Mouse (Mus musculus): ENCODE measurements around the gene Deaf1. TPM values are rescaled to one million over a fixed set of nuclear protein-coding genes. Genes with fewer than 3 reads are reported as not detected.
A peak's percentile ranks its signal among the peaks of the same experiment; 100 is the strongest.

Deaf1 gene
- total RNA-seq, 1 experiment from 2014 or later: 45.4 TPM

DNA sequence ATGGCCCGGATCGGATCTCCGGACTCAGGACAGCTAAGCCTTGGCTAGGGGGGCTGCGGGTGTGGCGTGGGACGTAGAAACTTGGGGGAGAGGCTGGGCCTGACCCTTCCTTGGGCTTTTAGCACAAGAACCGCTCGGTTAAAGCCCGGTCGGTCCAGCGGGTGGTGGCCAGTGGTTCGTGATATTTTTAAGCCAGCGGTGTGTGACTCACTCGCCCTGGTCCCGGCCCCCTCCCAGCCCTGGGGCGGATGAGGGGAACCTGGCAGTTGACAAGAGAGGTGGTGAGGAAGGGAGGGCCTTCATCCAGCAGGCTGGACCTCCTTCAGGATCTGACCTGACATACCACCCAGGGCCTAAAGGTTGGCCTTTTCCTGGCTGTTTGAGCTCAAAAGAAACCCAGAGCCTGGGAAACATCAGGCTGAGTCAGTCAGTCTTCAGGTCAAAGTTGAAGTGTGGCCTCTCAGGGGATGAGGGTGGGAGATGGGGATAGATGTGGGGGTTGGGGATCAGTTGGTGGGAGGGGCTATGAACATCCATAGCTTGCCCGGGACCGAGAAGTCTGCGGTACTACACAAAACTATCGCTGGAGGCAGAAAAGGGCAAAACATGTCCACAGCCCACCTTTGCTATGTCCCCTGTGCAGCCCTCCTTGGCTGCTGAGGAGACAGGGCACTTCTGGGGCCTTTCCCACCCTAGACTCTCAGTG, 11.9 kb upstream of the Deaf1 start:
- DNase-seq: no peak

DNA sequence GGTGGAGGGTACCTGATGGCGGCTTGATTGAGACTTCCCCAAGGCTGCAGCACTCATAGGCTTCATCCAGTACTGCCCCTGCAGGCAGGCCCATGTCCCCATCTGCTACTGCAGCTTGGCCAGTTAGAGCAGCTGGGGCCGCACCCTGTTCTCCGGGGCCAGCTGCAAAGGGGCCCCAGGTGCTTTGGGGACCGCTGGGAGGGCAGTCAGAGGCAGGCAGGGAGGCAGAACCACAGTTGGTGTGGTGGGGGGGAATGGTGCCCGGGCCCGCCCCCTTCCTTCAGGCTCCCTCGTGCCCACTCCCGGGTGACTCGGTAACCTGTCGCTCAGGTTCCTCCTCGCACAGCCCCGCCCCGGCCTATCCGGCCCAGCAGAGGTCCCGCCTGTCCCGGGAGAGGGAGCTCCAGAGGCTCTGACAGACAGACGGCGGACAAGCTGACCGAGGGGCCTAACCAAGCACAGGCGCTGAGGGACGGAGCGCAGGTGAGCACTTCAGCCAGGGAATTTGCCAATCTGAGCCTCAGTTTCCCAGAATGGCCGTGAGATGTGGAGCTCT, 11.2 kb upstream of the Deaf1 start, which contains the start of gene Eps8l2:
Gene Eps8l2, plus strand, starts transcription at position 305 of the 556 bp plus-strand sequence.
- no peak for DNase-seq

DNA sequence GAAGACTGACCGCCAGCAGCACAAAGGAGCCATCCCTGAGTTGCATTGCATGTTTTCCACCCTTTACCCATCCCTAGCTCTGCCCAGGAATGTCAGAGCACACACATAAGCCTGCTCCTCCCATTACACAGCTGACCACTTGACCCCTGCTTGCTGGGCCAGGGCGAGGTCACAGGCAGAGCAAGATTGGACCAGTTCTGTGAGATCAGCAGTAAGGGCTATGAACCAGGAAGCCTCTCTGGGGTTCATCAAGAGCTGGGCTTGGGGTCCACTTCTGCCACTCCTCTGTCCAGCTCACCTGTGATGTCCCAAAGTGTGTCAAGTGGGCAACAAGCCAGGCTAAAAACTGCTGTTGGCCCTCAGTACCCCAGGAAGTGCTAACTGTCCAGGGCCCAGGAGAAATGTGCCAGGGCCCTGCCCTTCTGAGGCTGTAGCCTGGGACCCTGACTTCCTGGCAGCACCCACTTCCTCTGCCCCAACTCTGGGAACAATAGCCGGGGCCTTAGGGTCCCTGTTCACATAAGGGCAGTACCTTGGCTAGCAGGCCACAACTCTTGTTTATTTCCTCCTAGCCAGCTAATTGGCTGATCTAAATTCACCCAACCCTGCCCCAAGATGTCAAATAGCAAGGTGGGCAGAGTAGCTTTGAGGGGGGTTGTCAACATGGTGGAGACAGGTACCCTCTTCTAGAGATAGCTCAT, 10.4 kb upstream of the Deaf1 start:
- no peak for DNase-seq

DNA sequence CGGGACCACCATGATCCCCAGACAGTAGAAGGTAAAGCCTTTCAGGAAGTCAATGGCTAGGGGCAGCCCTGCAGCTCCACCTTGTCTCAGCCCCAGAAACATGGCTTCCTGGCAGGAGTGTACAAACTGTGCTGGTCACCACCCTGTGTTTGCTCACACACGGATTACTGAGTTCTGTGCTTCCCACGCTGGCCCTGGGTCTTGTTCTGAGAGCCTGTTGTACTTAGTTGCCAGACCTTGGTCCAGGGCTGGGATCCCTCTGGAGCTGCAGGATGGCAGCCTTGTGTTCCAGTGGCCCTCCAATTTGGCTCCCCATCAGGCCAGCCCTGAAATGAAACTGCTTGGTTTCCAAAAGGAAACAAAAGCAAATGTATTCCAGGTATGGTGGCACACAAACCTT, 8.8 kb upstream of the Deaf1 start:
- DNase-seq: no peak

DNA sequence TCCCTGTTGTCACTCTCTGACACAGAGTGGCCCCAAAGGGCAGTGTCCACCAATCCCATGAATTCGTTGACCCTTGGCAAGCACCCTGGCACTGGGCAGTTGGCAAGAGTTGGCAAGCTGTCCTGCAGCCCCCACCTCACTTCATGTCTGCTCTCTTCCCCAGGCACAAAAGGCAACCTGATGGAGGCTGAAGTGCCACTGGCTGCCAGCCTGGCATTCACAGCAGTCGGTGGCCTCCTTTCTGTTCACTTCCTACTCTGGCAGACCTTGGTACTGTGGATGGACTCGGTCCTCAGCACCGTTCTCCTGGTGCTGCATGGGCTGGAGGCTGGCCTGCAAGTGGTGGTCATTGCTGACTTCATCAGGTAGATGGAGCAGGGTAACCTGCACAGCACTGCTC, 8.2 kb upstream of the Deaf1 start:
- DNase-seq: no peak

DNA sequence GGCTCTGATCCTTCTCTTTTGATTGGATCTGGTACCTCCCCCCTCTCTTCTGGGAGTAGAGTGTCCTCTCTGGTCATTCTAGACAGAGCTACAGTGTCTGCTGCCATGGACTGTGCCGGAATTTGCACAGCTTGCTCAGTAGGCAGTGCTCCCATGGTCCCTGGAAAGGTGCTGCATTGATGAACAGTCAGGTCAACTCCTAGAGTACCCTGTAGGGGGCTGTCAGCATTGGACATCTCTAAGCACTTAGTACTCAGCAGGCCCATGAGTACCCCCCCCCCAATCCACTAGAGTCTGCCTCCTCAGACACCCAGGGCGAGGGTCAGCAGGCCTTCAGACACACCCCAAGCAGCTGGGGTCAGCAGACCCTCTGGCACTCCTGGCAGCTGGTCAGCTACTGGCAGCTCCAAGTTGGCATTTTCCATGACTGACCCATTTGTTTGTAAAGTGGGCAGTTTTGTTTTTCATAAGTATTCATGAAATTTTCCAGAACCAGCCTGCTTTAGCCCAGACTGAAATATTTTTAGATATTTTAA, 7.6 kb upstream of the Deaf1 start:
- no peak for DNase-seq

DNA sequence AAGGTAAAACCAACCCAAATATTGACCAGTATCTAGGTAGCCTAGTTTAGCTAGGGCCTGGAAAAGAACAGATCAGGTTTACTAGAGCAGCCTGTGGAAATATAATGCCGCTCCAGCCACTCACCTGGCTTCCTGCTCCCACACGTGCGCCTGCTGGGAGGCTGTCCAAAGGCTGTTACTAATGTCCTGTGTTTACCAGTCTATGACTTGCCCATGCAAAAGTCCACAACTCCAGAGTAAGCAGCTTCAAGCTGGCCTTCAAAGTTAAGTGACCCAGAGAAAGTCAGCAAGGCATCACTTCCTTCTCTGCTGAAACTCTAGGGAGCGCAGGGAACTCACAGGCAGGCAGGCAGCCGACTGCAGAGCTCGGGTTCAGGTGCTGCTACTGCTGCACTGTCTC, 4.5 kb upstream of the Deaf1 start:
- DNase-seq: no peak

DNA sequence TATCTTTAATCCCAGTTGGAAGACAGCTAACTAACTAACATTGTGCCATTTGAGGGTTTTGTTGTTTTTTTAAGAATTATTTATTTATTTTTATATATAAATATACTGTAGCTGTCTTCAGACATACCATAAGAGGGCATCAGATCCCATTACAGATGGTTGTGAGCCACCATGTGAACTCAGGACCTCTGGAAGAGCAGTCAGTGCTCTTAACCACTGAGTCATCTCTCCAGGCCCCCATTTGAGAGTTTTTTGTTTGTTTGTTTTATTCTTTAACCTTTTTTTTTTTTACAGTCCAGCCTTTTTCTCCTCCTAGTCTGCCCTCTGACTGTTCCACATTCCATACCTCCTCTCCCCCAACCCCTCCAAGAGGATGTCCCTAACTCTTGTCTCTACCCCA, 3.2 kb upstream of the Deaf1 start:
- no peak for DNase-seq

DNA sequence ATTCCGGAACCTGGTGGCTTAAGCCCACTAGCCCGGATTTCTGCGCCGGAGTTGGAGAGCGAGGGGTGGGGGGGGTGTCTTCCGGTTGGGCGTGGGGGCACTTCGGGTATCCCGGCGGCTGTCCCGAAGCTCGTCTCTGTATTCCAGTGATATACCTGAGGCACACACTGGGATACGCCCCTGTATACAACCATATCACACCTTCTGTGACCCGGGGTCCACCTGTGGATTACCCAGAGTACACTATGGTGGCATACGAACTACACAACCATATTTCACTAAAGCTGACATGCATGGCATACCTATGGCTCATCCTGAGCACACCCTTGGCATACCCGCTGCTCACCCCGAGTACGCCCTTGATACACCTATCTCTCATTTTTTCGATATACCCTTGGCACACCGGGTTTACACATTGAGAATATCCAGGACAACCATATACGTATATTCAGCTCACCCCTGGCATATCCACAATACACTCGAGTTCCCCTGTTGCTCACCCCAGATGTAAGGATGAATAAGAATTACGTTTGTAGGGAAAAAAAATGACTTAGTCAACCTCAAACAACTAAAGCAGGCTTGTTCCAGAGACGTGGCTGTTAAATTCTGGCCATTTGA, 992 bp upstream of the Deaf1 start:
- DNase-seq: no peak

DNA sequence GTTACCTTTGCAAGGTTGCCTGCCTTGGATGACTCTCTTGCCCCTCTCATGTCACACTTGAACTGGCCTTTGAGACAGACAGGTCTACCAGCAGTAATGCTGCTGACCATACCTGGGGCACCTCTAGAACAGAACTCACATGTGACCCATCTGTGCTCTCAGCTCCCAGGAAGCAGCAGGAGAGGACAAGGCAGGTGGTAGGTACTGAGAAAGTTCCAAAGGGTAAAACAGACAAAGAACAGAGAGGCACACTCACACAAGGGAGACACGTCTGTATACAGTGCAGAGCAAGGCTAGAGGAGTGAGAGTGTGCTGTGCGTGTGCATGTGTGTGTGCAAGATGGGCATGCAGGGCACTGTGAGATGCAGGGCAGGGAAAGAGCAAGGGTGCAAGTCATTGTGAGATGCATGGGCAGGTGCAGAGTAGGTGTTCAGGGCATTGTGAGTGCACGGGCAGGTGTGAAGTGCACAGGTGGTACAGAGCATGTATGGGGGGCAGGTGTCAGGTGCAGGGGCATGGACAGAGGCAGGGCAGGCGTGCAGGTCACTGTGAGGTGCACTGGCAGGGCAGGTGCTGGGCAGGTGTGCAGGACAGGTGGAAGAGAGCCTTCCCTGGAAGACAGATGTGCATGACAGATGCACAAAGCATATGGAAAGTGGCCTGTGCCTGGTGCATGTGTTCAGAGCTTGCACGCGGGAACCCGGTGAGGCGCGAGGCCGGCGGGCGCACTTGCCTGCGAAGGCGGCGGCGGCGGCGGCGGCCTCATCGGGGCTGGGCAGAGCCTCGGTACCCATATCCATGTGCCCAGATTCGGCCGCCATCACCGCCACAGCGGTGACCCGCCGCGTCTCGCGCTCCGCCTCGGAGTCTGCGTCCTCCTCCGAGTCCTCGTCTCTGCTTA, 694 bp downstream of the Deaf1 start:
- DNase-seq: no peak

DNA sequence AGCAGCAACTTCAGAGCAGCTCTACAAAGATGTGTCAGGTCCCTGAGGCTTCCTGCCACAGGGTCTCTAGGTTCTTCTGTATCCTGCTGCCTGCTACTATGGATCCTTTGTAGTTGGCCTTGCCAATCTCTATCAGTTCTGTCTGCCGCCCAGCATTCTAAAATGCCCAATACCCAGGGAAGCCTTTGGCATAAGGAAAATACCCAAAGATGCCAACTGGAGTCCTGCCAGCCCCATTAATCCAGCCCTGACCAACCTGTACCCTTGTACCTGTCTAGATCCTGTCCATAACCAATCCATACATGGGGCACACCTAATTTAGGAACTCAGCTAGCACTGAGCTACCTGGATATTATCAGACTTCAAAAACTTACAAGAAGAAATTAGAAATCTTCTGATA, 2.8 kb downstream of the Deaf1 start:
- no peak for DNase-seq

DNA sequence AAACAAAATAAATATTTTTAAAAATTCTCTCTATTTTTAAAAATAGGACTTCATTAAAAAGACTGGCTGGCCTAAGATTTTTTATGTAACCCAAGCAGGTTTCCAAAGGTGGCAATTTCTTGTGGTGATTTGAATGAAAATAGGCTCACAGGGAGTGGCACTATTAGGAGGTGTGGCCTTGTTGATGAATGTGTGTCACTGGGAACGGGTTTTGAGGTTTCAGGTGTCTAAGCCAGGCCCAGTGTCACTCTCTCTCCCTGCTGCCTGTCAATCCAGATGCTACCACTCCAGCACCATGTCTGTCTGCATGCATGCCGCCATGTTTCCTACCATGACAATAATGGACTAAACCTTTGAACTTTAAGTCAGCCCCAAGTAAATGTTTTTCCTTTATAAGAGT, 8.0 kb downstream of the Deaf1 start:
- no peak for DNase-seq

DNA sequence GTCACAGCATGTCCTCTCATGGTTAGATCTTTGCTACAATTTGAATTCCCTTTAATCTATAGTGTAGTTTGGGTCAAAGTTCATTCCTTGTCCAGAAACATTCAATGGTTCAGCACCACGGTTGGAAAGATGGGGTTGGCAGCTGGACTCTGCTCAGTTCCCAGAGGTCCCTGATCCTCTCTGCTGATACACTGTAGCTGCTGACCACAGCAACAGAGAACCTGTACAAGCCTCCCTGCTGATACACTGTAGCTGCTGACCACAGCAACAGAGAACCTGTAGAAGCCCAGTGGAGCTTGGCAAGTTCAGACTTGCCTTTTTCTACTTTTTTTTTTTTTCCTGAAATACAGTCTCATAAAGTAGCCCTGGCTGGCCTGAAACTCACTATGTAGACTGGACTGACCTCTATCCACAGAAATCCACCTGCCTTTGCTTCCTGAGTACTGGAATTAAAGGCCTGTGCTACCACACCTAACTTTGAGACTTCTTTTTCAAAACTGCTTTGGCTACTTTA, 9.8 kb downstream of the Deaf1 start:
- DNase-seq: no peak

DNA sequence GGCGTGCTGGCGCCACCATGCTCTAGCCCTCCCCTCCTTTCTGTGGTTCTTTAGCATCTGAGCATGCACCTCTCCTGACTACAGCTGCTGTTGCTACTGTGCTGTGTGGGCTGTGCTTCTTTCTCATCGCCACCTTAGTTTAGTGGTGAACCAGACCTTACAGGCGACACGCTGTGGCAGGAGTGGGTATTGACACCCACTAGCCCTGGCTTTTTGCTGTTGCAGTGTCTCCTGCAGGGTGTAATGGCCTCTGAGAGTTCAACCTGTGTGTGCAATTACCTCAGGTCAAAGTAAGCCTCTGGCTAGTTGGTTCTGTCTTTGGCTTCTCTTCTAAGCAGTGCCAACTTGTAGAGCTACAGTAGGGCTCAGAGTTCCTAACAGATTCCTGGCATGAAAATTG, 11.5 kb downstream of the Deaf1 start:
- peak; percentile 35 for DNase-seq

DNA sequence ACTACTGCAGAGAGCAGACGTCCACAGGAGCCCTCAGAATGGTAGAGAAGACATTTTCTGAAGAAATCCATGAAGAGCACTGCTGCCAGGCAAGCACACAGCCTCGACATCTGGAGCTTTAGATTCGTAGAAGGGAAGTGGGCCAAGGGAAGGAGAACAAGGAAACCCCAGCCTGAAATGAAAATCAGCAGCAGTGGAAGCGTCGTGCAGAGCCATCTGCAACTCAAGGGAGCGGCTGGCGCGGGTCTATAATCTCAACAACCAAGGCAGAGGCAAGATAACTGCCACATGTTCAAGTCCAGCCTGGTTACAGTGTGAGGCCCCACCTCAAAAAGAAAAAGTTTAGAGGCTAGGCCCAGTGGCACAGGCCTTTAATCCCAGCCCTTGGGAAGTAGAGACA, 12.4 kb downstream of the Deaf1 start:
- DNase-seq: no peak

DNA sequence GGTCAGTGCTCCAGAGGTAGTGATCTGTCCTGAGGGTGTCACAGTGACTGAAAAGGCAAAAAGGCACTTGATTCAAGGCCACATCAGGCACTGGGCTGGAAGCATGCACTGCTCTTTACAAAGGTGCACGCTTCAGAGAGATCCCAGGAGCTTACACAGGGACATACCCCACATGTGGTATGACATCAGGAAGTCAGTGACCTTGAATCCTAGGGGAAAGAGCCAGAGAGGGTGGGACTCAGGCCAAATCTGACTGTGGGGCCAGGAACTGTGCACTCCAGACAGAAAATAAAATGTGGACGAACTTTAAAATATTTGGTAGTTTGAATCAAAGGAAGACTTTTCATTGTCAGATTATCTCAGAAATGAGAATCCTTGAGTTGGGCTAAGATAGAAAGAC, 13.1 kb downstream of the Deaf1 start:
- DNase-seq: peak; percentile 49

DNA sequence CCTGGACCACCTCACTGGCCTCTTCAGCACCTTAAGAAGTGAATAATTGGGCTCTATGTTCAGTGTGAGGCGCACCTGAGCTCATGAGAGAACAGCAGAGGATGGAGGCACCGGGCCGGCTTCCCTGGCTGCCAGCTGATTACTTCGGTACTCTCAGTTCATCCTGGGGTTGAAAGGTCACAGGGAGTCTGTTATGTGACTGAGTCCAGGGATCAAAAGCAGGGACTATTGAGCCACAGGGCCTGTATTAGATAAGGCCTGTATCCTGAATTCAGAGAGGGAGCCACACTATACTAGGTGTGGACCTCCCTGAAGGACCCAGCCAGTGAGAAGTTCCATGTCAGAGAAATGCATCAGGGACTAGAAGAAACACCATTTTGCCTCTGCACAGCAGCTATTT, 23.0 kb downstream of the Deaf1 start:
- DNase-seq: no peak

DNA sequence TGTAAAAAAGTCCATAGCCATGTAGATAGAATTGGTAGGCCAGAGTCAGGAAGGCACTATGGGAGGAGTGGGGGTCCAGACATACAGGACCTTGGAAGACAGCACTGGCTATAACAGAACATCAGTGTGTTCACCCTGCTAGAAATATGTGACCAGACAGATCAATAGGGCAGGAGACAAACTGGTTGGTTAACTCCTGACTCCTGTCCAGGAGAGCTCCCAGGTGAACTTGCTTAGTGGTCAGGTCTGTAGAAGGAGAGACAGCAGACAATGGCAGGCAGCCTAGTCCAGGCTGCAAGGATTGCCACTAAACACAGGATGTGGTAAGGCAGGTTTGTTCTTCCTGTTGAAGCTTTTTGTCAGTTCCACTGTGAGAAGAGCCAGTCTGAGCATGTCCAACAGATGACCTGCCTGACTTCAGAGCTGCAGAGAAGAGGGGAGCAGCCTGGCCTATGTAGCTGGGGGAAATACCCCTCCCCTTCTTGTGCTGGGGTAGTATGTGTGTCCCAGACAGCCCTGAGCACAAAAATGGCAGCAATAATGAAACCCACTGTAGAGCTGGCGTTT, 24.7 kb downstream of the Deaf1 start:
- DNase-seq: no peak

DNA sequence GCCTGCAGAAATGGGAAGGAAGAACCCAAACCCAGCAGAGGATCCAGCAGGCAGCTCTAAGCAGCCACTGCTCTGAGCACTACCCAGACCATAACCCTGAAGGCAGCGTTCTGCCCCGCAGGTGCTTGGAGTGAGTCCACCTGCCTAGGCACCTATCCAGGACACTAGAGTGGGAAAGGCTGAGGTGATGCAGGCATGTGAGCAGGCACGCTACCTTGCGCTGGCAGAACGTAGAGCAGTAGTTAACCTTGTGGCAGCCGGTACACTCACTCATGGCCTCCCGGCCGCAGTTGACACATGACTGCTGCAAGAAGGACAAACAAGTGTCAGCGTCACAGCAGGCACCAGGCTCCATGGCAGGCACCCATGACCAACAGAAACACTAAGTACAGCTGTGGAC, 26.1 kb downstream of the Deaf1 start:
- DNase-seq: peak; percentile 39

DNA sequence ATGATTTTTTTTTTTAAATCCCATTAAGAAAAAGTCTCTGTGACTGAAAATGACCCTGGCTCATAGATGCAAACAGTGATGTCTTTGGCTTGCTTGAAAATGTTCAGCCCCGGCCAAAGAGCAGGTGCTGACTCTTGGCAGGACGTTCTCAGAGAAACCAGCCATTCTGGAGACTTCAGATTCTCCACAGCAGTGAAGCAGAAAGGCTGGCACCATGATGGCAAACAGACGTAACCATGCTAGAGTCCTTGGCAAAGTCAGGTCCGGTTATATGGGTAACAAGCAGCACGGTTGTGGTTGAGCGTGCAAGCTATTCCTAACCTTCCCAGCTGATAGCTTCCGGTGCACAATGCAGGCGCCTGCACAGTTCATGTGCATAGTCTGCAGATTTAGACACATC, 28.3 kb downstream of the Deaf1 start:
- DNase-seq: no peak

DNA sequence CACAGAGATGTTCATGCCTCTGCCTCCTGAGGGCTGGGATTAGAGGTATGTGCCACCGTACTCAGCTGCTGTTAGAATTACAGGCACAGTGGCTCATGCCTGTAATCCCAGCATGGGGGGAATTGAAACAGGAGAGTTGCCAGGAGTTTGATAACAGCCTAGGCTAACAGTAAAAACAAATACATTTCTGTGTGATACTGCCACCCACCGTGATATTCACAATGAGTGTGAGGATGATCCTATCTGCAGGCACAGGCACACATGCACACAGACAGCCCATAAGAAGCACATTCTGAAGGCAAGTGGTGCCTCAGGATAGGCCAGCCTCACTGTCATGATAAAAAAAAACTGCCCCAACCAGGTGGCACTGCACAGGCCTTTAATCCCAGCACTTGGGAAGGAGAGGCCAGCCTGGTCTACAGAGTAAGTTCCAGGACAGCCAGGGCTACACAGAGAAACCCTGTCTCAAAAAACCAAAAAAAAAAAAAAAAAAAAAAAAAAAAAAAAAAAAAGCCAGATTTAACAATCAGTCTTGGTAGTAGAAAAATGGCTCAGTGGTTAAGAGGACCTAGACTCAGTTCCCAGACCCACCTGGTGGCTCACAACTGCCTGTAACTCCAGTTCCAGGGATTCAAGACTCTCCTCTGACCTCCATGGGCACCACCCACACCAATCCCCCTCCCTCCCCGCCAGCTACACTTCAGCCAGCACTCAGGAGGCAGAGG, 29.4 kb downstream of the Deaf1 start:
- no peak for DNase-seq
